Mouse (Mus musculus): ENCODE results near the gene Atf3.
"Not testable (repeated sequence)": the region's sequence is repeated elsewhere in the genome, so short reads cannot be mapped to it uniquely, and the experiment has no call there.

Atf3 gene

GRCm38 (mm10) chr1:191149489-191149888, 68.3 kb downstream of the Atf3 start:
- not testable (repeated sequence) for DNase-seq (ENCODE audit: low read depth)

GRCm38 (mm10) chr1:191140983-191141382, 76.9 kb downstream of the Atf3 start:
- no peak for DNase-seq (ENCODE audit: low read depth)

DNA sequence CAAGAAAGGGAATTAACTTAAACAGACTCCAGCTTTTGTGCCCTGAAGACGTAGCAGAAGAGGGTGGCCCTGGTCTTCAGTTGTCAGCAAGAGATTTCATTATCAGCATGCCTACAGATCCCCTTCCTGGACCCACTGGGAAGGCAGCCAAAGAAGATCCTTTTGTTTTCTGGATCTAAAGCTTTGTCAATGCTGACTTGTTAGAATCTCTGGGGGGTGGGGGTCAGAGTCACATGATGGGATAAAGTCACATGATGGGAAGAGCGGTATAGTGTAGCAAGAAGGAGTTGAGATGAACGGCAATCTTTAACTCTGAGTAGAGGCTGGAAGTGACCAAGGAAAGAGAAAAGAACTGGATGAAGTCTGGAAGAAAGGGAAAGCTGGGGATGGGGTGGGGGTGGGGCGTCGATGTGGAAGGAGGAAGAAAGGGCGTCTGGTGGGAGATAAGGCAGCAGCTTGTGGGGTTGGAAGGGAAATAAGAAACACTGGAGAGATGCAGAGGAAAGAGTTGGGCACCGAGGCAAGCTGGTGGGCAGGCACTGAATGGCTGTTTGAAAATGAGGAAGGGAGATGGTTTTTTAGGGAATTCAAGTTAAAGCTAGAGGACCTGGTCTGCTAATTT, 78.9 kb downstream of the Atf3 start:
- no peak for DNase-seq (ENCODE audit: low read depth)

DNA sequence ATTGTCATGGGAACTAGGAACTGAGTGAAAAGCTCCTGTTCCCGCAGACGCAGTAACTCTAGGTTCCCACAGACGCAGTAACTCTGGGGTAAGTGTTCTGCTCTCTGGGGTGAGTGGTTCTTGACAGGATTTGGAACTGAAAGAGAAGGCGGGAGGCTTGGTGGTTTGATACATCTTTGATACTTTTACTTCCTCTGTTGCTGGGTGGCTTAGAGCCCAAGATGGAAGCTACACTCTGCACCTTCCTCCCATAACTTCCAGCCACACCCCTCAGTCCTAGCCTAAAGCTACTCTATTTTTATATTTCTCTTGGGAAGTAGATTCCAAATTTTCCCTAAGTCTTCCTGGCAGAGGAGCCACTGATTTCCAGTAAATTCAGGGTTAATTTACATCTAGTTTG, 79.4 kb downstream of the Atf3 start:
- DNase-seq (ENCODE audit: low read depth), result no peak

DNA sequence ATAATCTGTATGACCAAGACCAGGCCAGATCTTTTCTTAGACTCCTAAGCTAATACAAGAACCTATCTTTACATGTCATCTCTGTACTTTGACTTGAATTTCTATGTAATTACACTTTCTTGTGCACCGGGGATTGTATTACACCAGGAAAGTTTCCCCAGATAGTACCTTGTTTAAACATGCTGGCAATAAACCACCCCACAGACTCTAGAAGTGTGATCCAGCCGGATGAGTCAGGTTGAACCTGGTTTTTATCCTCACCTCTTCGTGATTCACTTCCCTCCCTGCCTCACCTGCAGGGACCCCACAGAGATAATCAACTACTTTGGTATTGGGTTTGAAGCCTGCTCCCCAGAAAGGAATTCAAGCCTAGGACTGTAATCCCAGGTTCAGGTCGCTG, 82.4 kb downstream of the Atf3 start:
- no peak for DNase-seq (ENCODE audit: low read depth)

DNA sequence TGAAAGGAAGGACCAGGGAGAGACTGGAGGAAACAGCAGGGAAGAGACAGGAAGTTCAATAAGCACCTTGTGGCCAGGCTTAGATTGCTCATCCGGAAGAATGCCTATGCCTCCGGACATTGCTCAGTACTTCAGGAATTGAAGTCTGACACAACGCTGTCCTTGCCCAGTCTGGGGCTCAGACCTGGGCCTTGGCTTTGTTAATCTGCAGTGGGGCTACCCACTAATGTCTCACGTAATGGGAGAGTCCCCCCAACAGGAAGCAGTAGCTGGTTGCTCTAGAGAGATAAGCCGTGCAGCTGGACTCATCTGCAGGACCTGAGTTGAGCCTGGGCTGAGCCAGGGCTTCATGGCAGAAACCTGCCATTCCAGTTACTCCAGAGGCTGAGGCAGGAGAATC, 84.9 kb downstream of the Atf3 start:
- DNase-seq (ENCODE audit: low read depth), result no peak

- DNase-seq (ENCODE audit: low read depth), result no peak
Measured at GRCm38 (mm10) chr1:191132240-191132639, 85.6 kb downstream of the Atf3 start.

DNA sequence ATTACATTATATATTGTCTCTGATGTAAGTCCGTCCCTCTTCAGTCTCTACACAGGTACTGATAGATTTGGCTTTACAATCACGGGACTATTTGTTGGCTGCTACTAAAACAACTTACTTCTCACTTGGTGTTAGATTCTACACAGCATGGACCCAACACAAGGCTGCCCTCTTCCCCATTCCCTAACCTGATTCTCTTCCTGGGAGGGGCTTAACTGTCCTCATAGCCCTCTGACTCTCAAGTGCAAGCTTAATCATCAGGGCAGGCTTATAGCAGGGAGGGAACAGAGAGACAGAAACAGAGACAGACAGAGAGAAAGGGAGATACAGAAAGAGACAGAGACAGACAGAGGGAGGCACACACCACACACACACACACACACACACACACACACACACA, 86.1 kb downstream of the Atf3 start:
- no peak for DNase-seq (ENCODE audit: low read depth)

- no peak for DNase-seq (ENCODE audit: low read depth)
Measured at GRCm38 (mm10) chr1:191125811-191126638, 91.8 kb downstream of the Atf3 start.

- DNase-seq (ENCODE audit: low read depth), result no peak
Measured at GRCm38 (mm10) chr1:191124288-191124687, 93.6 kb downstream of the Atf3 start.

DNA sequence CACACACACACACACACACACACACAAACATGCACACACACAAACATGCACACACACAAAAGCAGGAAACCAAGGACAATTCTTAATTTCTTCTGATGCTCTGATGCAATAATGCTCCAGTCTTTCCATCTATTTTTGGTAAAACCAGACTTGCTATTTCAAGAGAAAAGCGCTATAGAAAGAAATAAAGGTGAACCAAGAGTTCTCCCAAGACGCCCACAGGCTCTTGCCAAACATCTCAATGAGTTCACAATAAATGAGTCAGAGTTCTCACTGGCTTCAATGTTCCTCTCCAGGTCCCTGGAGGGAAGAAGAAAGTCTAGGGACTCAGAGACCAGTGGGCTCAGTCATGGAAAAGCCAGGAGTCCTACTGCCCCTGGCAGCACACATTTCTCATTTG, 94.1 kb downstream of the Atf3 start:
- no peak for DNase-seq (ENCODE audit: low read depth)

DNA sequence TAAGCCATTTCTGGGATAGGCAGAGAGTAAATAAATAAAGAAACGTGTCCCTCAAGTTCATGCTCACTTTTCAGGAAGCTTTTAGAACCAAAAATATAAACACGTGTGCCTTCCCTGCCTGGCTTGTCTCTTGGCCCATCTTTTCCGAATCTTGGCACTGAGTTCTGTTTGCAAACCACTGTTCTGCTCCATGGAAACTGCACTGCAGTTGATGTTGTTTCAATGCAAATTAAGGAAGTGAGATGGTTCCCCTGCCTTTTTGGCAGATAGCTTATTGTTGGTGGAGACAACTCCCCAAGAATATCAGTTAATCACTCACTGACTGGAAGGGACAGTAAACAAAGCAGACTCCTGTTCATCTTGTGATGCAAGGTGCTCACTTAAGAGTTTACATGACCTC, 95.1 kb downstream of the Atf3 start:
- no peak for DNase-seq (ENCODE audit: low read depth)

Data from fibroblast of lung, adult 2 months (primary cell).